Mouse (Mus musculus) CH12.LX (cell line): ENCODE measurements at regions not wholly inside any gene's neighbourhood (a gene's known extent, or its start where the extent isn't known, plus 50 kb on each side); places are given as distances from the start of the nearest gene placed in this dataset.

Source experiments
- DNase-seq: peaks from one replicate; pipeline ENCODE4 v3.0.0-alpha.2; 2013; ENCODE audit errors: extremely low read depth
- H3K27ac ChIP-seq: 2 replicates; pipeline ENCODE4 v1.5.1; 2012; ENCODE audit warnings: low read depth, mild to moderate bottlenecking, control low read depth, moderate library complexity; ENCODE audit not compliant: insufficient read depth
- H3K27me3 ChIP-seq: replicated peaks from 2 replicates; pipeline ENCODE3; 2012; ENCODE audit warnings: inconsistent platforms
- H3K36me3 ChIP-seq, 2 experiments: replicated peaks in 1 of 2; 2 replicates each; pipeline versions ENCODE3 to v1.6.1; 2012; ENCODE audit warnings: inconsistent platforms in 1 of 2, low read length in 1 of 2, mild to moderate bottlenecking in 1 of 2, mixed read lengths in 1 of 2, moderate library complexity in 1 of 2; ENCODE audit not compliant: control insufficient read depth in 1 of 2, insufficient read depth in 1 of 2
- H3K4me1 ChIP-seq, 2 experiments: 2 replicates each; pipeline ENCODE4 v1.6.1; 2012; ENCODE audit warnings: inconsistent platforms in 1 of 2, moderate library complexity in 1 of 2; ENCODE audit not compliant: insufficient read depth in 2 of 2, control insufficient read depth in 1 of 2
- H3K4me2 ChIP-seq: 2 replicates; pipeline ENCODE4 v1.6.1; 2012; ENCODE audit warnings: low read depth, mild to moderate bottlenecking, control low read depth; ENCODE audit not compliant: poor library complexity, insufficient read depth, severe bottlenecking
- H3K4me3 ChIP-seq, 3 experiments: fragments of 150-350 bp in 1 of 3; sonication (generic) in 1 of 3; replicated peaks in 1 of 3; 2 replicates each; pipeline versions ENCODE3 to v1.5.1; 2011 to 2012; ENCODE audit warnings: low read depth in 2 of 3, low read length in 2 of 3, mild to moderate bottlenecking in 2 of 3, moderate library complexity in 2 of 3, control low read depth in 1 of 3, improper control_type of control experiment in 1 of 3, inconsistent platforms in 1 of 3, mixed read lengths in 1 of 3; ENCODE audit not compliant: poor library complexity in 1 of 3
- H3K79me2 ChIP-seq: replicated peaks from 2 replicates; pipeline ENCODE4 v1.6.1; 2012; ENCODE audit warnings: mild to moderate bottlenecking, moderate library complexity; ENCODE audit not compliant: control insufficient read depth, poor library complexity, insufficient read depth, severe bottlenecking; ENCODE audit errors: extremely low read depth
- H3K9ac ChIP-seq: 2 replicates; pipeline ENCODE4 v1.6.1; 2012; ENCODE audit warnings: low read depth, mild to moderate bottlenecking, control low read depth, moderate library complexity; ENCODE audit not compliant: insufficient read depth
- H3K9me3 ChIP-seq: replicated peaks from 2 replicates; pipeline ENCODE3; 2012; ENCODE audit warnings: low read length, inconsistent platforms, mixed read lengths
- BHLHE40 ChIP-seq: IDR thresholded peaks from 2 replicates; pipeline ENCODE4 v1.6.1; 2011; ENCODE audit warnings: mild to moderate bottlenecking, low read depth, low read length, improper control_type of control experiment
- CHD1 ChIP-seq: IDR thresholded peaks from 2 replicates; pipeline ENCODE4 v1.6.1; 2012; ENCODE audit warnings: low read depth, low read length, improper control_type of control experiment, inconsistent platforms
- CTCF ChIP-seq, 2 experiments: IDR thresholded peaks in 1 of 2; conservative IDR thresholded peaks in 1 of 2; 2 replicates each; pipeline ENCODE4 v1.5.1; 2011 to 2012; ENCODE audit warnings: low read depth in 2 of 2, low read length in 2 of 2, improper control_type of control experiment in 1 of 2, inconsistent platforms in 1 of 2, mild to moderate bottlenecking in 1 of 2, moderate library complexity in 1 of 2
- EP300 ChIP-seq: IDR thresholded peaks from 2 replicates; pipeline ENCODE4 v1.6.1; 2011; ENCODE audit warnings: low read length, improper control_type of control experiment
- ETS1 ChIP-seq: conservative IDR thresholded peaks from 2 replicates; pipeline ENCODE4 v1.6.1; 2012; ENCODE audit warnings: low read depth, mild to moderate bottlenecking, inconsistent platforms, low read length, improper control_type of control experiment, moderate library complexity
- GABPA ChIP-seq: IDR thresholded peaks from 2 replicates; pipeline ENCODE4 v1.6.1; 2012; ENCODE audit warnings: low read depth, low read length, improper control_type of control experiment, inconsistent platforms; ENCODE audit not compliant: insufficient replicate concordance
- IRF4 ChIP-seq: IDR thresholded peaks from 2 replicates; pipeline ENCODE4 v1.6.1; 2014; ENCODE audit warnings: low read depth, mild to moderate bottlenecking, inconsistent platforms, low read length, improper control_type of control experiment
- JUND ChIP-seq: conservative IDR thresholded peaks from 2 replicates; pipeline ENCODE4 v1.6.1; 2011; ENCODE audit warnings: low read depth, low read length, improper control_type of control experiment
- KAT2A ChIP-seq: IDR thresholded peaks from 2 replicates; pipeline ENCODE4 v1.6.1; 2012; ENCODE audit warnings: low read length, improper control_type of control experiment, inconsistent platforms; ENCODE audit not compliant: insufficient replicate concordance
- MAX ChIP-seq: IDR thresholded peaks from 2 replicates; pipeline ENCODE4 v1.6.1; 2011; ENCODE audit warnings: low read length, improper control_type of control experiment
- MEF2A ChIP-seq: IDR thresholded peaks from 2 replicates; pipeline ENCODE4 v1.6.1; 2014; ENCODE audit warnings: low read depth, mild to moderate bottlenecking, inconsistent platforms, low read length, improper control_type of control experiment, borderline replicate concordance
- MYC ChIP-seq: IDR thresholded peaks from 2 replicates; pipeline ENCODE4 v1.6.1; 2011; ENCODE audit warnings: low read depth, mild to moderate bottlenecking, improper control_type of control experiment, low read length
- NRF1 ChIP-seq: IDR thresholded peaks from 2 replicates; pipeline ENCODE4 v1.6.1; 2014; ENCODE audit warnings: low read depth, mild to moderate bottlenecking, inconsistent platforms, low read length, improper control_type of control experiment, moderate library complexity
- PAX5 ChIP-seq: IDR thresholded peaks from 2 replicates; pipeline ENCODE4 v1.6.1; 2012; ENCODE audit warnings: low read length, inconsistent platforms, mixed read lengths
- POLR2AphosphoS2 ChIP-seq: IDR thresholded peaks from 2 replicates; pipeline ENCODE4 v1.6.1; 2011; ENCODE audit warnings: low read depth, low read length, improper control_type of control experiment
- RCOR1 ChIP-seq: conservative IDR thresholded peaks from 2 replicates; pipeline ENCODE4 v1.6.1; 2012; ENCODE audit warnings: low read depth, mild to moderate bottlenecking, inconsistent platforms, low read length, improper control_type of control experiment
- SMC3 ChIP-seq: IDR thresholded peaks from 2 replicates; pipeline ENCODE4 v1.6.1; 2011; ENCODE audit warnings: low read depth, low read length, improper control_type of control experiment
- TCF12 ChIP-seq: IDR thresholded peaks from 2 replicates; pipeline ENCODE4 v1.6.1; 2014; ENCODE audit warnings: low read depth, mild to moderate bottlenecking, inconsistent platforms, low read length, improper control_type of control experiment
- UBTF ChIP-seq: IDR thresholded peaks from 2 replicates; pipeline ENCODE4 v1.6.1; 2012; ENCODE audit warnings: low read depth, mild to moderate bottlenecking, inconsistent platforms, low read length, improper control_type of control experiment, moderate library complexity
- USF2 ChIP-seq: conservative IDR thresholded peaks from 2 replicates; pipeline ENCODE4 v1.6.1; 2011; ENCODE audit warnings: low read depth, low read length, improper control_type of control experiment
- ZC3H11A ChIP-seq: IDR thresholded peaks from 2 replicates; pipeline ENCODE4 v1.6.1; 2012; ENCODE audit warnings: low read depth, mild to moderate bottlenecking, inconsistent platforms, low read length, improper control_type of control experiment
- ZKSCAN1 ChIP-seq: IDR thresholded peaks from 2 replicates; pipeline ENCODE4 v1.6.1; 2012; ENCODE audit warnings: low read depth, inconsistent platforms, low read length, improper control_type of control experiment, borderline replicate concordance
- ZMIZ1 ChIP-seq: IDR thresholded peaks from 2 replicates; pipeline ENCODE4 v1.6.1; 2012; ENCODE audit warnings: low read depth, mild to moderate bottlenecking, inconsistent platforms, low read length, improper control_type of control experiment
- ZNF384 ChIP-seq: IDR thresholded peaks from 2 replicates; pipeline ENCODE4 v1.6.1; 2012; ENCODE audit warnings: low read depth, low read length, improper control_type of control experiment, inconsistent platforms
- dilution Hi-C: fragments of 300-500 bp; cut with MboI; formaldehyde crosslinking; loops from 2 replicates; pipeline ENCODE4 v1.14.3; 2020; ENCODE audit warnings: low sequenced_read_pairs; ENCODE audit not compliant: extremely low pct_unique_long_range_greater_than_20kb, extremely low pct_ligation_motif_present
- in situ Hi-C: fragments of 300-500 bp; cut with MboI; formaldehyde crosslinking; loops from 3 replicates; pipeline ENCODE4 v1.14.3; 2019; ENCODE audit warnings: low sequenced_read_pairs, low pct_ligation_motif_present, low pct_unique_long_range_greater_than_20kb, mixed read lengths

- Histone ChIP-seq H3K4me3 (no peak overlapping the region), H3K79me2 (no peaks in the 10 kb centered on the region), H3K4me1 (no peaks in the 10 kb centered on the region; a peak in 1 of 4 replicates), H3K27me3 (peaks cover 71% of the 10 kb centered on the region), H3K4me2 (no peak overlapping the region), H3K9me3 (no peaks in the 10 kb centered on the region), H3K27ac (no peak overlapping the region), H3K9ac (no peak overlapping the region), H3K36me3 (no peaks in the 10 kb centered on the region)
- dilution Hi-C loops (no loop called here), in situ Hi-C loops (no loop called here)
- peak; percentile 77 for TF ChIP-seq EP300
- TF ChIP-seq NRF1: no peak
- TF ChIP-seq MYC: 0 out of 2 replicates have a peak, but pooled peaks have one; percentile 50
- no peak for TF ChIP-seq RCOR1
- TF ChIP-seq MAX: peak; percentile 46; the same call in 1 of the 2 replicates
- TF ChIP-seq IRF4: peak; percentile 82
- TF ChIP-seq CHD1: no peak
- TF ChIP-seq UBTF: no peak
- peak; percentile 5 for DNase-seq
Observed at GRCm38 (mm10) chr7:137974705-137975104, 422.8 kb downstream of the Tcerg1l start.

GRCm38 (mm10) chr7:137977527-137977926 is 420.0 kb downstream of the Tcerg1l start:
- dilution Hi-C loops: no loop called here
- H3K9ac ChIP-seq: no peak overlapping the region
- H3K4me2 ChIP-seq: no peak overlapping the region
- in situ Hi-C loops: no loop called here
- peaks cover 75% of the 10 kb centered on the region for H3K27me3 ChIP-seq
- H3K9me3 ChIP-seq: no peaks in the 10 kb centered on the region
- H3K4me1 ChIP-seq: no peaks in the 10 kb centered on the region; a peak in 1 of 4 replicates
- H3K27ac ChIP-seq: no peak overlapping the region
- H3K36me3 ChIP-seq: no peaks in the 10 kb centered on the region
- TF ChIP-seq PAX5 (no peak), POLR2AphosphoS2 (no peak), KAT2A (no peak), MEF2A (no peak), RCOR1 (no peak), SMC3 (no peak), EP300 (no peak), ZMIZ1 (no peak), CHD1 (no peak), BHLHE40 (no peak), ZNF384 (no peak), GABPA (no peak), ZC3H11A (no peak), ZKSCAN1 (no peak), ETS1 (no peak), JUND (no peak), MYC (no peak), CTCF (conservative IDR thresholded peaks at IDR 0.05 in 1 of 2, IDR thresholded peaks at IDR 0.05 in 1 of 2; ENCODE audit: low read depth in 2 of 2, low read length in 2 of 2) (no peak), USF2 (no peak), TCF12 (no peak)
- no peaks in the 10 kb centered on the region for H3K79me2 ChIP-seq
- DNase-seq: no peak
- H3K4me3 ChIP-seq: no peak overlapping the region
